Mouse (Mus musculus): ENCODE results near the gene Aox2.

Aox2 gene

DNA sequence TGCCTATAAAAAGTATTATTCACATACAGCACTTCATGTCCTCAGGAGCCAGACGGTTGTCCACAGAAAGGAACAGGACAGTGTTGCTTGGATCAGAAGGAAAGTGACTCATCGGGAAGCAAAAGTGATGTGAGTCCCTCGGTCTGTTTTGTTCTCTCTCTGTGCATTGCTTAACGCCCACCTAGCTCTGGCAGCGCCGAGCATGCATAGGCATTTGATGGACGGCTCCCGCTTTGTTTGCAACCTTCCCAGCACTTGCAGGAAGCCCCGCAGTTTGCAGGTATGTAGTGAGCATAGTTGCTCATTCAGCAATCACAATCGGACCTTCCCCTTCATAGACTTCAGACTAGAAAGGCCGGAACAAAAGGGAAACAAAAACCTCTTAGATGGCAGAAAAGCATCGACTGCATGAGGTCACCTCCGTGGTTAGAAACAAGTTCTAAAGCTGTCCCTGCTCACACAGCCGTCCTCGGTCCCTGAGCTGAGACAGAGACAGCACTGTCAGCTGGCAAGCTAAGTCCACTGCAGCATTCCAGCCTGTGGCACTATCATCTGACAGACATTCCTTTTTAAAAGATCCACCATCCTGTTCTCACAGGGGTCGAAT, 11.8 kb downstream of the Aox2 start:
- no peak for DNase-seq

DNA sequence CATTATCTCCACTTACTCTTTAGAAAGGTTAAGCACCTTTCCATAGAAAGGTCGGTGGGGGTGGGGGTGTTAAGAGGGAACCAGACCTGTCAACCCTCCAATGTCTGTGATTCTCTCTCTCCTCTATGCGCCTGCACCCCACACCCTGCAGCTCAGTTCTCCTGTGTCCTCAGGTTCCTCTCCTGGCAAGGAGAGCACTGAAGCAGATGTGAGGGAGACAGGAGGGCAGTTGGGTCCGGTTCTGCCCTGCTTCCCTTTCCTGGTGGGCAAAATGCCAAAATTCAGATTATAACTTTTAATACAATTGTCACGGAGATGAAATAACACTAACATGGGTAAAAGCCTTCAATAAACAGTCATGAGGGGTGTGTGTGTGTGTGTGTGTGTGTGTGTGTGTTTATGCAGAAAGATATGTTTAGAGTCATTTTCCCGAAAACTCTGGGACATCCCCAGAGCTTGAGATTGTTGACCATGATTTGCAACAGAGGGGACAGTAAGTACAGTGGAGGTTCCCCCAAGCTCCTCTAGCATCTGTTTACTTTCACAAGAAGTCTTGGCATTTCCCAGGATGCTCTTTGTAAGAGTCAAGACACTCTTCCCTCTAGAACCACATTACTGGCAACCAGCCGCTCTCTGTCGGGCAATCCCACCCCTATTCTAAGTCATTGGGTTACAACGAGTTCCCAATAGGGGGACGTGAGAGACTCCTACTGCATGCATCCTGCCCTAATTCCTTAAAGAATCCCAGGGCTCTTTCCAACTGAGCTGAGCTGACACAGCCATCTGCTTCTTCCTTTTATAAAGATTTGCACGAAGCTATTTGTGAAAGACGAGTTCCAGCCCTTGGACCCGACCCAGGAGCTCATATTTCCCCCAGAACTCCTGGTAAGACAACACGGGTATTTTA, 13.5 kb downstream of the Aox2 start:
- peak; percentile 61 for DNase-seq

DNA sequence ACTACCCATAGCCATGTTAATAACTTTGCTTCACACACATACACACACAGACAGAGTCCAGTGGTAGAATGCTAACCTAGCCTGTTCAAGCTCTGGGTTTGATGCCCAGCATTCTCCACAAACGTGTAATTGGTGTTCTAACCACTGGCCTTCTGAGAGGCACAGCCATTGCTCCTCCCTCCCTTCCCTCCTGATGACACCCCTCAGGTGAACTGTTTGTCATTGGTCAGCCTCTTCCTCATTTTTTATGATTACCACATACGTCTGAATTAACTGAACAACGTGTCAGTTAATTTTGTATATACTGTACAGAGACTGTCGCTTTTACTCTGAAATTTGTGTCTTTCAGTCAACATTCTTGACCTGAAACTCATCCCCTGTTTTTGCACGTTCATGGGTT, 16.6 kb downstream of the Aox2 start:
- DNase-seq: no peak

DNA sequence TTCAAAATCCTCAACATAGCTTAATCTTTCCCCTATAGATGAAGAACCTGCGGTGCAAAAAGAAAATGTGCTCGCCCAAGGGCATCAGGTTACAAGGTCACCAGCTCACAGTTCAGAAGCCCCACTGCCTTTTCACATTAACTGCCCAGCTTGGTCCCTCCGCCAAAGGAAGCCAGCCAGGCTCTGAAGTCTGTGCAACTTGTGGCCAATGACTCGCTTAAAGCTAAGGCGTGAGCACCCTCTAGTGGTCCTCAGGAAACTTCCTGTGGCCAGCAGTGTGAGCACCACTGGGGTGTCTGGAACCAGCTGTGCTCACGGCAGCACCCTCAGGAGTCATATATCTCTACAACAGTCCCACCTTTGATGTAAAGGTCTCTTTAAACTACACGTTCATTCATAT, 18.2 kb downstream of the Aox2 start:
- peak; percentile 88 for DNase-seq

DNA sequence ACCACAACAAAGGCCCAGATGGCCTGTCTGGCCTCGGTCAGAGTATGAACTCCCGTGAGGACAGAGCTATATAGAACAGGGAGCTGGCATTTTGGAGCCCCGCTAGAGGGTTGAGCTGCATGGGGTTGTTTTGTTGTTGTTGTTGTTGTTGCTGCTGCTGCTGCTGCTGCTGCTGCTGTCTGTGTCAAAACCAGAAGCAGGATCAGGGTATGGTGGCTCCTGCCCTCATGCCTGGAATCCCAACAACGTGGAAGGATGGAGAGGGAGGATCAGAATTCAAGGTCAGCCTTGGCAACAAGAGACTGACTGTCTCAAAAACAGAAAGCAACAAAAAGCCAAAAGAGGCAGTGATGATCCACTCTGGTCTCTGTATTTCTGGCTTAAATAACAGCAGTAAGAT, 18.7 kb downstream of the Aox2 start:
- DNase-seq: no peak

DNA sequence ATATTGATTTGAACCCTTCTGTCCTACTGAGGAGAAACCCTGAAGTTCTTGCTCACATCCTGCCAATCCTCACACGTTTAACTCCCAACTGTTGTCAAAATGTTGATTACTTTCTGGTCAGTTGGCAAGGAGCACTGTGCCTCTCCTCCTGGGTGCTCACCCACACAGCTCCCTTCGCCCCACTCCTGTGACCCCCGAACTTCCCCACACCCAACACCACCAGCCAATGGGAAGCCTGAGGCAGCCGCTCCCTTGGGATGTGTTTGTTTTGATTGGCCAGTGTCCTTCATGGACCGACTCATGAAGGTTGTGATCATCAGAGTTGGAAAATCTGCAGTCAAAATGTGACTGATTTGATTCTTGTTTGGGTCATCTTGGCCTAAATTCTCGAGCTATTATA, 20.2 kb downstream of the Aox2 start:
- DNase-seq: no peak

DNA sequence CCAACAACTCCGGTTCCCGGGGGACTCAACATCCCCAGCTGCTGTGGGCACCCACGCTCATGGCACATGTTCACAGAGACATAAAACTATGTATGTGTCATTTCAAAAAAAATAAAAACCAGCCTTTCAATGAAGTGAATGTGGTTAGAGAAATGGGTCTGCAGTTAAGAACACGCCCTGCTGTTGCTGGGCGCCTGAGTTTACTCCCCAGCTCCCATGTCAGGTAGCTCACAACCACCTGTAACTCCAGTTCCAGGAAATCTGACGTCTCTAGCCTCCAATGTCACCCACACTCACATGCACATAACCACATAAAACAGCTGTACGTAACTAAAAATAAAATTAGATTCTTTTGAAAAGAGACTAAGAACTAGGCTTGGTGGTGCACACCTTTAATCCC, 22.9 kb downstream of the Aox2 start:
- DNase-seq: no peak

DNA sequence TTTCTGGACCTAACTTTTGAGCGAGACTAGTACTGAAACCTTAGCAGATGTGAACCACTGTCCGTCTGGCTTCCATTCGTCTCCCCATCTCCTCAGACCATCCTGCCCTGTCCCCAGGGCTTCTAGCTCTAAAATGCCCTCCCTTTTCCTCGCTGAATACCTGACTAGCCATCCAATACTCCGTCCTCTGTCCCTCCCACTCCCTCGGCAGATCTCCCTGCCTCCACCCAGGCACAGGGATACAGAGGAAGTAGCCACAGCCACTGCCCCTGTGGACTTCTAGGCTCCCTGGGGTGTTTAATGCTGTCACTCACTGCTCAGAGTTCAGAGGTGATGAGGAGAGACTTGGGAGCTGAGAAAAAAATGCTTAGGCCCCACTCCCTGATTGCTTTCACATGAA, 23.9 kb downstream of the Aox2 start:
- no peak for DNase-seq

DNA sequence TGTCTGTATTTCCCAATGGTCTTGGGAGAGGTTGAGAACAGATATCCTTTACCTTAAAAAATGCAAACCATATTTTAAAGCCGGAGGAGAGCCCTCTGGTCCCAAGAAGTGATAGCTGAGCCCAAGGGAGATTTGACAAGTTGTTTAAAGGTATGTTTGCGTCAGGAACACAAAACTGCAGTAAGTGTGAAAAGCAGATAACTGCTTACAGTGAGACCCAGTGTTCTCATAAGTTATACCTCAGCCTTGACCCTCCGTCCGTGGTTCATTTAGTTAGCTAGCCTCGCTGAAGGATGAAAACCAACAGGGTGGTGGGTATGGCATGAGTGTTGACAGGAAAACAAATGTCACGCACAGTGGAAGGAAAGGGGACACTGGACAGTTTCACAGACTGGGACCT, 24.9 kb downstream of the Aox2 start:
- no peak for DNase-seq

DNA sequence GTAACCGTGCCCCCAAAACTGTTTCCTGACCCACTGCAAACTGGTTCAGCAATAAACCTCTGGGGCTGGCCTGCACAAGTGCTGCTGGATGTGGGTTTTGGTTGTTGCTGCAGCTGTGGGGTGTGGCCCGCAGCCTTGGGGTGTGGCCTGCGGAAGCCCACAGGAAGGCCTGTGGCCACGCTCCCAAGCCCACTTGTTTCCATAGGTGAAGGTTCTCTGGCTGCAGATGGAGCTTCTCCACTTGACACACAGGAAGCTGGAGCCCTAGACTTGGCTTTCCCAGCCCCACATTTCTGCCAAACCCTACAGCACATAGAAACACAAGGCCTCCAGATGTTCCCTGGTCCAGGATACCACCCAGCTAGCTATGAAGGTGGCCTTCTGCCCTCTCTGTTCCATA, 25.6 kb downstream of the Aox2 start:
- peak; percentile 43 for DNase-seq

DNA sequence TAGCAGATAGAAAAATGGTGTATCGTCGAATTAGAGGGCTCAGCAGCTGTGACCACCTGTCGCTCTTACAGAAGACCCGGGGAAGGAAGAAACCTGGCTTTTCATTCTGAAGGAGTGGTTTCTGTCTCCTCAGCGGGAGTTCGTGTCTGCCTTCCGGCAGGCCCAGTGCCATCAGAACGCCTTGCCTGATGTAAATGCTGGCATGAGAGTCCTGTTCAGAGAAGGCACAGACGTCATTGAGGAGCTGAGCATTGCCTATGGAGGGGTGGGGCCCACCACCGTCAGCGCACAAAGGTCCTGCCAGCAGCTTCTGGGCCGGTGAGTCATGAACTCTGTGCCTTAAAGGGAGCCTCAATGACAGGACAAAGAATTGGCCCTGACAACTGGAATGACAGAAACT, 26.2 kb downstream of the Aox2 start:
- DNase-seq: no peak

DNA sequence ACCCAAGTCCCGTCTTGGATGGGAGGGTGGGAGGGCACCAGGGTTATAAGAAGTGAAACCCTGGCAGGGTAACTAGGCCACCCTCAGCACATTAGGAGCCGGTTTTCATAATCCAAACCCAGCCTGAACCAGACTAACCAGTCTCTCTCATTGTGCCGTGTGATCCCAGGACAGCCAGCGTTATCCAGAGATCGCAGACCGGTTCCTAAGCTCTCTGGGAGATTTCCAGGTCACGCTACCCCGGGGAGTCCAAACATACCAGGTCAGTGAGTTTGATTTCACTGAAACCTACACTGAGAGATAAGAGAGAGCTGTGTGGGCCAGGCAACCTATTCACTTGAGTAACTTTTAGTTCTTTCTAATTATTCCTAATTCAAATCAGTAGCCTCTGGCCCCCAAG, 29.1 kb downstream of the Aox2 start:
- DNase-seq: peak; percentile 39

DNA sequence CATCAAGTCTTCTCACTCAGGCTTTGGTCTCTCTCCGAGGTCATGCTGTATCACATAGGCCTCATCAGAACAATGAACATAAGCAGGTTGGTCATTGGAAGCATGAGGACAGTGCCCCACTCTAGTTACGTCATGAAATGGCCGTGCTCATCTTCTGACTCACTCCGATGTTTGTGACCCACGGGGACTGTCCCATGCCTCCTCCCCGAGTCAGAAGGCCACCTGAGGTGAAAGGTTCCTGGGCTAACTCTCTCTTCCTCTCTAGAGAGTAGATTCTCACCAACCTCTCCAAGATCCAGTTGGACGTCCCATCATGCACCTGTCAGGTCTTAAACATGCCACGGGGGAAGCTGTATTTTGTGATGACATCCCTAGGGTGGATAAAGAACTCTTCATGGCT, 30.5 kb downstream of the Aox2 start:
- DNase-seq: no peak

DNA sequence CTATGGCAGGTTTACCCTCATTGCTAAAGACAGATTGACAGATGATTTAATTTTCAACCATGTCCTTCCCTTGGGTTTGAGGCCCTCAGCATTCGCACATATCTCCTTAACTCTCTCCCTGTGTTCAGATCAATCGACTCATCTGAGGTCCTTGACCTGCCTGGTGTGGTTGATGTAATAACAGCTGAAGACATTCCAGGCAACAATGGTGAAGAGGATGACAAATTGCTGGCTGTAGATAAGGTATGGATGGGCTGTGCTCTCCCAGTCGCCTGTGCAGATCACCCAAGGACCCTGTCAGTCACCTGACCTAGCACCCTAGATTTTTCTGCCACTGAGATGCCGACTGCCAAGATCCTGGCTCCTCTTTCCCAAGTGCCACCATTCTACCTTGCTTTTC, 31.7 kb downstream of the Aox2 start:
- no peak for DNase-seq

DNA sequence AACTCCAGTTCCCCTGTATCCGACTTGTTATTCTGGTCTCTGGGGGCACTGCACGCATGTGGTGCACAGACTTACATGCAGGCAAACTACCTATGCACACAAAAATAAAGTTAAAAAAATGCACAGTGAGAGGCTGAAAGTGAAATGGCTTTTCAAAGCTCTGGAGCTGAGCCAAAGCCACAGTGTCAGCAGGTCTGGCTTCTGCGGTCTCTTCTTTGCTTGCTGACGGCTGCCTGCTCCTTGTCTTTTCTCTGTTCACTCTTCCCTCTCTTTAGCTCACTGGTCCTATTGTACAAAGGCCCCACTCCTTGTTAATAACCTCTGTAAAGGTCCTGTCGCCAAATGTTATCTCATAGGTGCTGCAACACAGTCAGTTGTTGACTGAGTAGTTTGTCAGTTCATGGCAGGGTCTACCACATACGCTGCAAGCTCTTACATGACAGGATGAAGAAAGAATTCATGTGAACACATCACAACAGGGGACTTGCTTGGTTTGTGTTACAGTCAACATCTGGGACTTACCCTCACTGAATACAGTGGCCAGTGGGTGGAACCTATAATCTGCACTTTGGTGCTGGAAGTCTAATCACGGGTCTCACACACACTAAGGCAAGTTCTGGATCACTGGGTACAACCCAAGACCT, 33.2 kb downstream of the Aox2 start:
- DNase-seq: no peak

DNA sequence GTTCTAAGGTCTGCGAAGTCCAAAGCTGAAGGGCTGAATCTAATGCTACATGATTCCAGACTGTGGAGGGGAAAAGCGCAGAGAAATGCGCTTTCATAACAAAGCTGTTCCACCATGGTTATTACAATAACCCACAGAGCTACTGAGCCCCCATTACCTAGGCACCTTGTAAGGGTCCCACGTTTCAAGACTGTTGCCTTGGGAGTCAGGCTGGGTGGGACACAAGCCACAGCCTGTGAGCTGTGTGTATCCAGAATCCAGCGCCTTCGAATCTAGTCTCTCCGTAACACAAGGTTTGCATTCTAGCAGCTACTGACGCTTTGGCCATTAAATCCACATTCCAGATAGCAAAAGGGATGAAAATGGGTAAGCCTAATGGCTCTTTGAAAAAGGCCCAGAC, 35.0 kb downstream of the Aox2 start:
- no peak for DNase-seq

DNA sequence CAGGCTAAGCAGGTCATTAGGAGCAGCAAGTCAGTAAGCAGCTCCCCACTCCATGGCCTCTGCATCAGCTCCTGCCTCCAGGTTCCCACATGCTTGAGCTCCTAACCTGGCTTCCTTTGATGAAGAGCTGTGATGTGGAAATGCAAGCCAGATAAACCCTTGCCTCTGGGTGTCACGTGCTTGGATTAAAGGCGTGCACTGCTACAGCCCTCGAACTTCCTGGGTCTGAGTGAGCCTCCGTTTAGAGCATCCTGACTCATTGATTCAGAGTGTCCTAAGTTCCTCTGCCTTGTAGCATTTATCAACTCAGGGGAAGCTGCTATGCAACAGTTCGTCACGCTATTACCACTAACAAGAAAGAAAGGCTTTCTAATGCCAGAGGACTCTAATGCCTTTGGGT, 37.4 kb downstream of the Aox2 start:
- DNase-seq: no peak

DNA sequence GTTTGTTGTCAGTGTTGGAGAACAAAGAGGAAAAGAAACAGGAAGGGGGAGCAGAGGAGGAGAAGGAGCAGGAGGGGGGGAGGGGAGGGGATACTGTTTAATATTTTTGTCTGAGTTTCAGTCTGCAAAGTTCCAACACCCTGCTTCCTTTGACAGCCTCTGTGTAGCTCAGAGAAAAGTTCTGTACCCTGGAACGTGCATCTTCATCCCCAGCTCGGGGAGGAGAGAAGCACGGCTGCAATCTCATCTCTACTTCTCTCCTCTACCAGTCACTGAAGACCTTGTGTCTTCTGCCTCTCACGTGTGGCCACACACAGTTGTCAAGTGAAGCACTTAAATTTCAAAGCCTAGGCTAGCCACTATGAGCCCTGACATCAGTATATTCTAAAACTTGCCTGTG, 55.1 kb downstream of the Aox2 start:
- no peak for DNase-seq

DNA sequence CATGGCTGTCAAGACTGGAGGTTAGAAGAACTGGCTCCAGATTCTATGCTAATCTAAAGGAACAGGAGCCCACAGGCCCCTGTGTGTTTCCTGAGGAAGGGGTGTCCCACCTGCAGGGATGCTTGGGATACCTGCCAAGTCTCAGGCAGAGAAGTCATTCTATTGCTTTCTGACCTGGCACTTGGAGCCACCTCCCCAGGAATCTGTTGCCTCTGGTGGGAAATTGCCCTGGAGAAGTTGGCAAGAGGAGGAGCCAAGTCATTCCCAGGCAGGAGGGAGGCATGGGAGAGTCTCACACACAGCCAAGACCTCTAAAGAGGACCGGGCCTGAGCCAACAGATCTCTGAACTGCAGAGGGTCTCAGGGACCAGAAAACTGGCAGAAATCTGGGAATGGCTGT, 61.8 kb downstream of the Aox2 start:
- DNase-seq: no peak

DNA sequence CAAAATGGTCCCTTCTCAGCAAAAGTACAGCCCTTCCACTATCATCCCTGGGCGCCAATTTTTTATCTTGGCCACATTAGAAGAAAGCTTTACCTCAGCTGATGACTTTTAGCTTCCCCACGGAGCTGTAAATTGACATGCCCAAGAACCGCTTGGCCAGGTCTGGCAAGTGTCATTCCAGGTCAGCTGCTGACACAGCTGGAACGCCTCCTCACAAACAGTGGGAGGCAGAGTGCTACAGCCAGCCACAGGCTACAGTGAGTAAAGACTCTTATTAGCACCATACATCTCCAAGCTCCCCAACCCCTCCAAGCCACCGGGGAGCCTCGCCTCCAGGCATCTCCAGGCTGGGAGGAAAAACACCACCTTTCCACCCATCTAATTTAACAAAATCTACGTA, 63.5 kb downstream of the Aox2 start:
- peak; percentile 63 for DNase-seq

DNA sequence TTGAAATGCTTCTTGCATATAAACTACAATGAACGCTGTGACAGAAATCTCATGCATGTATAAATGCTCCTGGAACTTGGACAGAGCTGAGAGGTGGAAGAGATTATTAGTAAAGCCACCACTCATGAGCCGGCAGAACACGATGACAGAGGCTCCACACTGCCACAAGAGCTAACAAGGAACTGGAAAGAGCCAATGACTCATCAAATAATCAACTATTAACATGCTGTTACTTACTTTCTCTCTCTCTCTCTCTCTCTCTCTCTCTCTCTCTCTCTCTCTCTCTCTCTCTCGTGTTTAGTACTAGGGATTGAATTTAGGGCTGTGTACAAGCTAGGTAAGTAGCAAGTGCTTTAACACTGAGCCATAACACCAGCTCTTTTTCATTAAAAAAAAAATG, 65.7 kb downstream of the Aox2 start:
- no peak for DNase-seq

DNA sequence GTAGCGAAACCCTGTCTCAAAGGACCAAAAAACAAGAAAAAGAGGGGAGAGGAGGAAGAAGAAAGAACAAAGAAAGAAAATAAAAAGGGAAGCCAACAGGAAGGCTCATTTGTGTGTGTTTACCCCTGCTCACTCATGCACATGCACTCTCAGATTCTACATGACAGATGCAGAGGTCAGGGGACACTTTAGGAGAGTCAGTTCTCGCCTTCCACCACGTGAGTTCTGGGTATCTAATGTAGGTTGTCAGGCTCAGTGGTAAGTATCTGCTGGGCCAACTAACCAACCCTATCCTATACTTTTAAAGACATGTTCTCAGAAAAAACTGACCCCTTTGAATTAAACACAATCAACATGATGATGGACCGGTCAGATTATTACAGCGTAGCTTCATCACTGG, 66.4 kb downstream of the Aox2 start:
- no peak for DNase-seq

DNA sequence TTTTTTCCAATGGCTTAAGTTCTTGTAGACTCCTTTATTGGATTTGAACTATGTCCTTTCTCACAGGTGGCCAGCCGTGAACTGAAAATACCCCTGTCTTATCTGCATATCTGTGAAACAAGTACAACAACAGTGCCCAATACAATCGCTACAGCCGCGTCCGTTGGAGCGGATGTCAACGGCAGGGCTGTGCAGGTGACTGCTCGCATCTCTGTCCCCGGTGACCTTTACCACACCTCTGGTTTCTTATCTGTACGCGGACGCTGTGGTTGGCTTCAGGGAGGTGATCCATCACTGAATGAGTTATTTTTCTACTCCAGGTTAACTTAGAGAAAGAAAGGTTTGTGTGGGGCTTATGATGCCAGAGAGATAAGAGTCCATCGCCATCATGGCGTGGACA, 68.0 kb downstream of the Aox2 start:
- DNase-seq: no peak

DNA sequence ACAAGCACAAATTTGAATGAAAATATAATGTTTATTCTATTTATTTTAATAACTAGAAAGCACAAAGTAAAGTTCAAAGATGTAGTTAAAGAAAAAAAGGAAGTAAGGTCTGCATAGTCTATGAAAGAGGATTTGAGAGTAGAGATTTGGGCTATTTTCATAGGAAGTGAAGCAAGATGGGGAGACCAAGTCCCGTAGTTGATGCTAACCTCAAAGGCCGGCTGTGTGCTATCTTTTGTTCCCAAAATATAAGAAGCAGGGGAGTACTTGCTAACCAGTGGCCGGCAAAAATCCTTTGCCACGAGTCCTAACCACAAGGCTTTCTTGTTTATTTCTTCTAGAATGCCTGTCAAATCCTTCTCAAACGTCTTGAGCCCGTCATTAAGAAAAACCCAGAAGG, 70.6 kb downstream of the Aox2 start:
- no peak for DNase-seq

Measured in kidney, postnatal 10 days (tissue).